Mouse (Mus musculus) heart, adult 2 months (tissue): ENCODE data around the gene Pde11a.

Source experiments
- CTCF ChIP-seq: fragments of 200-600 bp; IDR thresholded peaks from 2 replicates; pipeline ENCODE4 v1.8.1; 2022; ENCODE audit warnings: antibody characterized with exemption, mild to moderate bottlenecking, moderate library complexity
- EP300 ChIP-seq: fragments of 200-500 bp; IDR thresholded peaks from 2 replicates; pipeline ENCODE4 v1.6.1; 2011; ENCODE audit warnings: low read depth, low read length, control low read depth; ENCODE audit not compliant: insufficient read depth
- POLR2A ChIP-seq: fragments of 200-500 bp; IDR thresholded peaks from 2 replicates; pipeline ENCODE4 v1.6.1; 2011; ENCODE audit warnings: mild to moderate bottlenecking, low read depth, low read length, control low read depth; ENCODE audit not compliant: insufficient read depth

DNA sequence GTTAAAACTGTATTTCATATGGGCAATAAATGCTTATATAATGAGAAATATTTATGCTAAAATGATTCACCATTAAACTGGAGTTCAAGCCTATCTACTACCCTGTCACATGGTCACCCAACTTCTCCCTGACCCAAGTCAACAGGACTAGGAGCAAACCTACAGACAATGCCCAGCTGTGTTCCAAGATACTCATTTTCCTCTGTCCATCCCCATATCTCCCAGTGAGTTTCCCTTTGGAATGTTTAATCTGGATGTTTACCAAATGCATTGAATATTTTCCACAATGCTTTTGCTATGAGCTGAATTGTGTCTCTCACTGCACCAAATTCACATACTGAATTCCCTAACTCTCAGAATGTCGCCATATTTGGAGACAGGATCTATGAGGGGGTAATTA is 221.4 kb downstream of the Pde11a start:
- TF ChIP-seq CTCF, result no peak
- TF ChIP-seq POLR2A, result no peak
- no peak for TF ChIP-seq EP300
